Mouse (Mus musculus): Measurements from ENCODE around the gene Dpysl5. TPM values are rescaled to one million over a fixed set of nuclear protein-coding genes. Genes with fewer than 3 reads are reported as not detected.

The Dpysl5 gene
- total and polyA plus RNA-seq, 3 experiments, result 0.62 to 2.3 (median 0.92) TPM

DNA sequence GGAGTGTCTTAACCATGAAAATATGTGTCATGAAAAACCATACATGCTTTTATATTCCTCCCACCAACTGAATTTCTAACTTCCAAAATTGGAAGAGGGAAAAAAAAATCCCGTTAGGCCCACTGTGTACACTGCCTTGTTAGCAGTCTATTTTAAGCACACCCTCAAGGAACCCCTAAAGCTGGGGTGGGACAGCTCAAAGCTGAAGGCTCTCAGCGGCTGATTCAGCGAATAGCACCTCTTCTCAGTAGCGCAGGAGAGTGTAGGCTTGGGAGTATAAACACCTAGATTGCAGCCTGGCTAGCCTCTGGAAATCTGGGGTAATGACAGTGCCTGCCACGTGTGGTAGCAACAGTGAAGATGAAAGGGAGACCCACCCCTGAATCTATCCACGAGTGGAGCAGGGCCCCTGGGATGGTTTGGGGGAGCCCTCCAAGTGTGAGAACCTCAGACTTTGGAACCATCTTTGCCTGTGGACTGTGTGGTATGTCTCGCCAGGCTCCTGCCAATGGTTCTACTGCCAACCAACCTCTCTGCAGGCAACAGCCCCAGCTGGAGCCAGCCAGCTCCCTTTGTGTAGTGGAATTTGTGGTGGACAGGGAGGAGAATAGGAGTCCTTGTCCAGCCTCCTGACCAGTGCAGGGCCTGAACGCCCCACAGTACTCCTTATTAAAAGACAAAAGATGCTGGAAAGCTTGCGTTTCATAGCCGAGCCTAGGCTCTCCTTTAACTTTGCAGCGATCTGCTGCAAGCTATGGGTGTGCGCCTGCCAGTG lies 54.4 kb downstream of the Dpysl5 start:
- no peak for DNase-seq

DNA sequence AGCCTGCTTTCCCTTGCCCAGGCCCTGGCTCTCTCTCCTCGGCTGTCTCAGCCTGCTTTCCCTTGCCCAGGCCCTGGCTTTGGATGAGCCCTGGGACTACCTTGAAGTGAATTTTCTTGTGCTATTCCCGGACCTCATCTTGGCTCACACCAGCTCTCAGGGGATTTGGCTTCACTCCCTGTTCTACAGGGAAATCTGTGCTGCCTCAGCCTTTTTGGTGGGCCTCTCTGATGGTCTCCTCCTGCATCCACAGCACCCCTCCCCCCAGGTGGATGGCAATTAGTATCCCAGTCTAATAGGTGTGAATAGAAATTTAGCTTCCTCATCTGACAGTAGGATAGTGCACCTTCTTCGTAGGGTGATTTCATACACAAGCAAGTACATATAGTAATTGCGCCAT lies 56.7 kb downstream of the Dpysl5 start:
- DNase-seq, result no peak

DNA sequence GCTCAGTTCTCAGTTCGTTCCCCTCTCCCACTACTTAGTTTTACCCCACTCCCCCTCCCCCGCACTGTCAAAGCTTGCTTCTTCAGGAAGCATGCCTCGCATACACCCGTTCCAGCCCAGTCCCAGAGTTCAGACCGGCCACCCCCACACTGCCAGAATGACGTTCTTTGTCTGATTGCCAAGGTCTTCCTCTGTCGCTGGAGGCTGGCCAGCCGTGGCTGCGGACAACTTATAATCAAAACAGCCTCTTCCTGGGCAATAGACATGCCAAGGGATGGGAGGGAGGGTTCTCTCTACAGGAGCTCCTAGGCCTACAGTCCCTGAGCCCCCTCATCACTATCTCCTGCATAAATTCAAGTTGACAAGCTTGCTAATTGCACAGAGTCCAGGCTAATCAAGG lies 57.2 kb downstream of the Dpysl5 start:
- peak; percentile 87 for DNase-seq

DNA sequence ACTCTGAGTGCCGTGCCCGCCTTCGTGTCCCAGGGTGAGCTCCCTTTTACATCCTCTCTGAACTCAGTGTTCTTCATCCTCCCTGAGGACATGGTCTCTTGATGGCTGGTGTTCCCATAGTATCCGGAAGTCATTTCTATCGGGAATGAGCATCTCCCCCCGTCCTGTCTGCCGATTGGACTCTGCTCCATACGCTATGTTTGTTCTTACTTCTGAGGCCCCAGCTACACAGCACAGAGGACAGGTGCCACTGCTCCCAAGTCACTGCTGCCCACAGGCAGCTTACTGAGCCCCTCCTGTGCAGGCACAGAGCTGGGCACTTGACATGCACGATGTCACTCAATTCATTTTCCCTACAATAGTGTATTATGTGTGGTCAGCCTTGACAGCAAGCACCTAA lies 57.7 kb downstream of the Dpysl5 start:
- DNase-seq, result no peak

DNA sequence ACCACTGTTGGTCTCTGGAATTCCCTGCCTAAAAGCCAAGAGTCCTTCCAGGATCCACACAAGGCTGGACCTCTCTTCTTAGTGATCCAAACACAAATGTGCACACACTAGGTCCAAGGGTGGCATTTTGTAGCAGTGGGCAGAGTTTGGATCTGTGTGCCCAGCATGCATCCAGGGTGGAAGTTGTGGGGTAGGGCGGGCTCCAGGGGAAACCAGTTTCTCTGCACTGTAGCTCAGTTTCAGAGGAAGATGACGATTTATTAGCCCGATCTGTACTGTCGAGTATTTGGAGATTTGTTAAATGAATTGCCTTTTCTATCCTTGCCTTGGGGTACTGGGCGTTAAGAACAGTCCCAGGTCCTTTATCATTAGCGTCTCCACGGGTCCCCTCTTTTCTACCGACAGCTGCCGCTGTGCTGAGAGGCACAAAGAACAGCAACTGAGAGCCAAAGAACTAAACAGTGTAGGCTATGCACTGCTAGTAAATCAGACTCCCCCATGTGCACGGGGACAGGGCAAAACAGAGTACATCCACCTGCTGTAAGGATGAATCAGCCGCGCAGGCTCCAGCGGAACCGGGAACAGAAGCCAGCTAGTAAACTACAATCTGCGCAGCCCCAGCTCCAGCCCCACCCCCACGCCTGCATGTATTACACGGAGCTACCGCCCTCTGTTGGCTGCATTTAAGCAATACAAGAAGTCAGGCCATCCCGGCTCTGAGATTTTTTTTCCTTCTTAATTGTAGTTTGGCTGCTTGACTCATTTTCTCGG lies 63.4 kb downstream of the Dpysl5 start:
- DNase-seq, result peak; percentile 90

DNA sequence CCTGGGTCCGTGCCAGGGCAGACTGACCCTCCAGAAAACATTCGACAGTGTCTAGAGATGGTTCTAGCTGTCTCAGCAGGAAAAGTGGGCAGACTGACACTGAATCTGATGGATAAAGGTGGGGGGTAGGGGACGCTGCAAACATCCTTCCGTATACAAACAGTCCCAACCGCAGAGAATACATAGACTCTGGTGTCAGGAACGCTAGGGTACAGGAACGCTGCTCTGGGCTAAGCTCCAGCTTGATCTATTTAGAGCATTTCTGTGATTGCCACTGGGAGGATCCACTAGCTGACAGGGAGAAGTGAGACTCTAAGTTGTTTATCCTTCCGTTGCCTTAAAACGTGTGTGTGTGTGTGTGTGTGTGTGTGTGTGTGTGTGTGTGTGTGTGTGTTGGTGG lies 69.3 kb downstream of the Dpysl5 start:
- no peak for DNase-seq

DNA sequence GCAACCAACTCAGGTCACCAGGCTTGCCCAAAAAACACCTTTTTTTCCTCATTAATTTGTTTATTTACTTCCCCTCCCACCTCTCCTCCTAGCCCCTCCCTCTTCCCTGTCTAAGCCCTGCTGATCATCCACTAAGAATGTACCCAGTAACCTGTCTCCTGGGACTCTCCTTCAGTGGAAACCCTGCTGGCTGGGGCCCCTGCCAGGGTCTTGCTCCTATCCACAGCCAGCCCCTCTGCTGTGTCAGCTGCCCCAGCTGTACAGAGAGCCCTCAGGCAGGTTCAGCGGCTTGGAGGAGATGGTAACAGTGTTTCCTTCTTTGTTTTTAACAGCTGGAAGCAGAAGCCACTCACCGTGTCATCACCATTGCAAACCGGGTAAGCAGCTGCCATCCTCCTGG lies 69.8 kb downstream of the Dpysl5 start:
- no peak for DNase-seq

DNA sequence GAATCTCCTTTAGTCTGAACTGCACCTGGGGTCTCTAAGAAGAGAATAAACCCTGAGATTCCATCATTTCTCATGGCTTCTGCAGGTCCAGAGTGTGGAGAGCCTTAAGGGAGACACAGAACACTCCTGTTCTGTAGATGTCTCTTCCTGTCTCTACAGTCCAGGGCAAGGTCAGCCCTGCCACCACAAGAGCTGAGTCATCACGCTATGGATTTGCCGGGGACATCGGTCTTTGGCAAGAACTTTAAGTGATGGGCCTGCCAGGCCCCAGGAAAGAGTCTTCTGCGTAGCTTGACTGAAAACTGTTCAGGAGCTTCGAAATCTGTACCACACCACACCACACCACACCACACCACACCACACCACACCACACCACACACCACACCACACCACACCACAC lies 76.0 kb downstream of the Dpysl5 start:
- DNase-seq, result peak; percentile 83

DNA sequence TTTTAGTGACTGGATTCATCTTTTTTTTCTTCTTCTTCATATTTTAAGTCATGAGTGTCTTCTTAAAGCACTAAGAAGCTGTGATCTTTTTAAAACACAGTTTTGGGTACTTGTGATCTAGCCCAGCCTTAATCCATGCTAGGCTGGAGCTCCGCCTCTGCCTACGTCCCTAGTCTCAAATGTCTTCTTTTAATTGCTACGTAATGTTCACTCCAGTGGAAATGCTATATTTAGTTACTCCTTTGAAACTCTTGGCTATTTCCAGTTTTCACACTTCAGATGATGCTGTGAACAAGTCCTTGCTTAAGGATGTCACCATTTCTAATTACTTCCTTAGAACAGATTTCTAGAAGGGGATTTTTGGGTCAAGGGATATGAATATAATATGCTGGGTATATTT lies 78.7 kb downstream of the Dpysl5 start:
- no peak for DNase-seq

DNA sequence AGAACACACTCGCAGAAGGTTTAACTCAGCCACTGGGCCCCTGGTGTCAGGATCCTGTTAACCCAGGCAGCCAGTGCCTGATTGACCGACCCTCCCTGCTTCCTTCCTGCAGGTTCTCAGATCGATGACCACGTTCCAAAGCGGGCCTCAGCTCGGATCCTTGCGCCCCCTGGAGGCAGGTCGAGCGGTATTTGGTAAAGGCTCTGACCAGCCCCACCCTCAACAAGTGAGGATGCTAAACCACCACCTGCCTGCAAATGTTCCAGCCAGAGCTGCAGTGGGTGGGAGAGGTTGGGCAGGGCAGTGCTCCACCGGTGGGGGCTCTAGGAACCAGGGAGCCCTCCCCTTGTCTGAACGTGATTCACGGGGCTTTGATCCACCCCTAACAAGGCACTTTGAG lies 84.8 kb downstream of the Dpysl5 start:
- peak; percentile 80 for DNase-seq

DNA sequence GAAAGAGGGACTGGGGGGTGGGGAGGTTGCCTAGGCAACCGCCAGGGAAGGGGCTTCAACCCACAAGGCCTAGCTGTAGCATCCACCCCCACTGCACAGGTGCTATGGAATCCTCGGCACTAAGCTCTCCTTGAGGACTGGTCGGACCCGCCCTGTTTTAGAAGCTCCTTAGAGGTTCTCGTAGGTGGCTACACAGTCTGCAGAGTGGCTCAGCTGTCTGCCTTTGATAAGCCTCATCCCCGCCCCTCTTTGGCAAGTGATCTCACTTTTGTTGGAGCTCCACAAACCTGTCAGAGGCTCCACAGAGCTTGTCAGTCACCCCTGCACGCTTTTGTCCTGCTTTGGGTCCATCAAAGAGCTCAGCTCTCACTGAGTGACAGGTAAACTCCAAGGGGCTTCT lies 86.1 kb downstream of the Dpysl5 start:
- DNase-seq, result no peak

DNA sequence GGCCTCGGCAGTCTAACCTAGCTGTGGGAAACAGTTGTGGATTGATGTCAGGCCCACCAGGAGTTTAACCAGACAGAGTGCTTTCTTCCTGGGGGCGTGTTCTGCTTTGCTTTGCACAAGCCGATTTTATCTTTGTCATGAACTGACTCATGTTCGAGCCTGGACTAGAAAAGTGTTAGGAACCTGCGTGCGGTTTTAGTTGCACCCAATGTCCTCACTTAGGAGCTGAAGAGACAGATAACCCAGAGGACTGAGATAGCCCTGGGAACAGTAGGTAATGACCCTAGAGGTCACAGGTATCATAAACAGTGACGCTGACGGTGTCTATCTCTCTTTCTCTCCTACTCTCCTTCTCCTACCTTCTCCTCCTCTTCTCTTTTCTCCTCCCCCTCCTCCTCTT lies 86.6 kb downstream of the Dpysl5 start:
- no peak for DNase-seq

DNA sequence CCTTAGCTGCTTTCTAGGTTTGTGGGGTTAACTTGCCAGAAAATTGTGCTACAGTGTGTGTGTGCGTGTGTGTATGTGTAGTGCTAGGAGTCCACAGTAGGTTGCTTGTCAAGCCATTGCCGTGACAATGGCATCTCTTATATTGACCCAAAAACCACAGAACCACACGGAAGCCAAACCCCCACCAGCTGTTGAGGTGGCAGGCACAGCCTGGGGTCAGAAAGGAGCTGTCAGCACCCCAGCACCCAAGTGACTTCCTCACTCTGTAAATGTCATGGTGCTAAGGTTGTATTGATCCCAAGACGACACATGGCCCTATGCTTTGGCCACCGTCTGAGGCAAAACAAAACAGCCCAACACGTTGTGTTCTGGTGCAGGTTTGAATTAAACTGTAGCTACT lies 87.6 kb downstream of the Dpysl5 start:
- DNase-seq, result no peak

DNA sequence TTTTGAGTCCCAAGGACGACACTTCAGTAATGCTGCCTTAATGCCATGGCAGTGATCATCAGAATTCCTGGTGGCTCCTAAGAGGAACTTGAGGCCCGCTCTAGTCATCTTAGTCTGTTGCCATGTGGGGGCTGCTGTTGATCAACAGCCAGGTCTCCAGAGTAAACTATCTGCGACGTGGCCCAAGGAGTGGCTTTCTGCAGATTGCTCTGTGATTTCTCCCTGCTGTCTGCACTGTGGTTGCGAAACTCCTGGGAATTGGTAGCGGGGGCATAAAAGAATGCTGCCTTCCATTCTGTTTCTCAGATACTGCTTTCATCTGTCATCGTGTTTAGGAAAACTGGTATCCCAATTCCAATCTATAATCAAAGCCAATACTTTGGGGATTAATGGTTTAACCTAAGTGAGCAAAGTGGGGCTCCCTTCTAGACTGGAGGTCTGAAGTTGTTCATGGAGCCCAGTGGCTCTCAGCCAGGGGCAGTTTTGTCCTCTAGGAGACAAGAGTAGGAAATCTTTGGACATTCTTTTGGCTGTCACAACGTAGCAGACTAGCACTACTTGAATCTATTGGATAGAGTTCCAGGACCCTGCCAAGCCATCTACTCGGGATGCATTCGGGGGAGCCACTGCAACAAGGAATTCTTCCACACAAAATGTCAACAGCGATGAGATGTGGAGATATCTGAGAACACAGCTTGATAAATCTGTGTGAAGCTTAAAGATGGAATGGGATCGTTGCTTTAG lies 91.5 kb downstream of the Dpysl5 start:
- no peak for DNase-seq

DNA sequence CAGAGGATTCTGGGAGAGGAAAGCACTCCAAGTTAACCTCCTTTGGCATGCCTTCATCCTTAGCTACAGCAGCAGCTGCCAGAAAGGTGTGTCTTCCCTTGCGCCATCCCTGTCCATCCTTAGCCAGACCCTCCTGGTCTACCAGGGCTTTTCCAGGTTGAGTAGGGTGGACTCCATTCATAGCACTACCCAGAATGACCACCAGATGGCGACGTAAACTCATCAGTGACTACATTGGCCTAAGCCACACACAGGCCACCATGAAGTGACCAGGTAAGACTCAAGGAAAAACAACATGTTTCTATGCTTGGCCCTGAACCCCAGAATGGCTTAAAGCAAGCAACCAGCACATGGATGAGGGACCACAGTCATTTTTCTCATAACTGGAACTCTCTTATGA lies 94.7 kb downstream of the Dpysl5 start:
- peak; percentile 86 for DNase-seq

DNA sequence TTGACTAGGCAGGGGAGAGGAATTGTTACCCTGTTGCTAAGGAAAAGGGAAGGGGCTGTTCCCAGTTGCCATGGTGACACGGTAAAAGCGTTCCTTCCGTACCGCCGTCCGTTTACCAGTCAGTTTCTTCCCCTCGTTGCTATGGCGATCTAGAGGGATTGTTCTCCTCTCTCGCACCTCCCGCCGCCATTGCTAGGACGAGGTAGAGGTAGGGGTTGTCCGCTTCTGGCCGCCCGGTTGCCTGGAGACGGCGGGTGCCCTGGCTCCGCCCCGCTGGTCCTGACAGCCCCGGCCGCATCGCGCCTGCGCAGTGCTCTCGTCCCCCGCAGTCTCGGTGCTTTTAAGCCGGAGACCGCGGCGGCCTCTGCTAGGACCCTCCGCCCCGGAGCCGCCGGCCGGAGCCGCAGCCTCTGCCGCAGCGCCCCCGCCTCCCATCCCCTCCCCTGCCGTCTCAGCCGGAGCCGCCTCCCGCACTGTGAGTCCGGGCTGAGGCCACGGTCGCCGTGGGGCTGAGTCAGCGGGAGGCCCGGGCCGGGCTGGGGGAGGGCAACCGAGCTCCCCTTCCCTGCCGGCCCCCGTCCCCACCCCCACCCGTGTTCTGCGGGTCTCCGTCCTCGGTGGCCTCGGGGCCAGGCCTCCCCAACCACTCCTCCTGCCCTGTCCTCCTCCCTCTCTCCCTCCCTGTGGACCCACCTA lies 103.2 kb downstream of the Dpysl5 start, which contains the start of gene Mapre3:
Mapre3 (plus strand) TSS at position 218 of the 696 bp plus-strand sequence.
- peak; percentile 96 for DNase-seq

DNA sequence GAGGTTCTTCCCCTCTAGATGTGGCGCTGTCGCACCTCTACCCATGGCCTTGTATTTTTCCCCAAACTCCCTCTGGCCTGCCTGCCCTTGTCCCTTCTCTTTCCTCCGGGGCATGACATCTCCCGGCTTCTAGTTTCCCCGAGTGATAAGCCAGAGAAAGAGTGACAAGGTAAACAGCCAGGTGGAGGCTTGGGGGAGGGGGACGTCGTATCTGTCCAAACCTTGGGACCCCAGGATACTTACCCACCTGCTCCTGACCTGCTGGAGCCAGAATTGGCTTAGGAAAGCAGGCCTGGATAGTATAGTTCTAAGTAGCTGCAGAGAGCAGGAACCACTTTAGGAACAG lies 103.7 kb downstream of the Dpysl5 start:
- DNase-seq, result no peak

DNA sequence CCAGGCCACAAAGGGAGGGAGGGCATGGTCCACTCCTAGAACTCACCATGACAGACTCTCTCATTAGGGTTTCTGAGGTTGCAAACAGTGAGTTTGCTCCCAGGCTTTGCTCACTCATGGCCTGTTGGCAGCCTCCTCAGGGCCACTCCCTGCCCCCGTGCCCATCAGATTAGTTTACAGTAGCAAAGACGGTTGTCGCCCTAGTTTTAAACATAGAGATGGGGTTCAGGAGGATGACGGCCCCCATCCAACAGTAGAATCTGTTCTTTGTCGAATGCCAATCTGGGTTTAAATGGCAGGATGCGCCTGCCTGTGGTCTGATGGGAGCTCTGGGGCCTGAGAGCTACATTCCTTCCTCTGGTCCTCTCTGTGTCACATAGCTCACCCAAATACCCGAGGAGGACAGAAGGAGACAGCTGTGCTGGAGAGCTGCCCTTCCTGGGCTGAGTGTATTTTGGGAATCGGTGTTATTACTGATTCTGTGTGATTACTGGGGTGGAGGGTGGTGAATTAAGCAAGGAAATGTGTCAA lies 105.0 kb downstream of the Dpysl5 start:
- DNase-seq, result peak; percentile 64

DNA sequence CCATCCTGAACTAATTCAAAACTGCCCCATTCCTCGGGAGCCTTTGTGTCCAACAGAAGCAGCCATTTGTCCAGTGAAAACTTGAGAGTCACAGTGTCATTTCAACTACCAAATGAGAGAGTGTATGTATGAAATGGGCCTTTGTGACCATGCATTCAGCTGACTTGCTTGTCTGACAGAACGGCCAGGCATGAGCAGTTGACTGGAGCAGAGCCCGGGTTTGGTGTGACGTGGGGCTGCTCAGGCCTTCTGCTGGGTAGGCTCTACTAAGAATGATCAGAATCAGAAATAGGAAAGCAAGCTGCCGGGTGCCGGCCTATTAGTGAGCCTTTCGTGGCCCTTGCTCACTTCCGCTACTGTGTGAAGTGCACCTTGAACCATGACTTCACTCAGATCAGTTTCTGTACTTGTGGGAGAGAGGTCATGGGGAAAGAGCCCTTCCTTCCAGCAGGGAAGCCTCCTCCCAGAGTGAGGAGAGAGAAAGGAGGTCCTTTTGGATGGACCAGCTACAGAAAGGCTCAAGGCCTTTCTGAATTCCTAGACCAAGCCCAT lies 107.5 kb downstream of the Dpysl5 start:
- no peak for DNase-seq

DNA sequence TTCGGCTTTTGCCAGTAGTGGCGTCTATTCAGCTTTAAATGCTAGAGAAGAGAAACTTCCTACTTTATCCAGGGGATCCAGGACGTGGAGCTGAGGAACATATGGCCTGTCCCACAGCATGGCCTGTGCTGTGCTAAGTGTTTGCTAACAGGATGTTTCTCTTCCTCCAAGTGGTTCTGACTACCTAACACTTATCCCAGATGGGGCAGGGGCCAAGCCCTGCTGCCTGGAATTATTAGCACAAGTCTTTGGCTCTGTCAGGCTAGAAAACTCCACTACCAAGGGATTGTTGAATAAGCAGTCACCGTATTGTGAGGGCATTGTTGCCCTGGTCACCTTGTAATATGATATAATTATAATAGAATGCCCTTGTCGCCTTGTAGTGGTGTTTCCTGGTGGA lies 111.3 kb downstream of the Dpysl5 start:
- no peak for DNase-seq

DNA sequence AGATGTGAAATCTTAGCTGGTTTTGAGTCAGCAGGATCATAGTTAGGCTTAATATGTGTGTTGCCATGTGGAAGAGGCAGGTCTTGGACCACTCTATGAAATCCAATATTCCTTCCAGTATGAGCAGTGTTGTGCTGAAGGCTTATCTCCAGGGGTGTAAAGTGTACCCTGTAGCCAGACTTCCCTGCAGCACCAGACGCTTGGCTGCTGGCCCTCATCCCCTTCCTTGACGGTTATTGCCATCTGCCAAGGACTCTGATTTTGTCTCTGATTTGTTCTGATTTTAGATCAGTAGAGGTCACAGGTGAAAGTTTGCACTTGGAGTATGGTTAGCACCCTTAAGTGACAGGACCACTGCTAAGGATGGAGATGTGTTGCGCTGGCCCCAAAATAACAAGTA lies 111.7 kb downstream of the Dpysl5 start:
- DNase-seq, result no peak
